Mouse (Mus musculus) liver, postnatal 0 days (tissue): ENCODE measurements around the gene Vmp1. TPM values are rescaled to one million over a fixed set of nuclear protein-coding genes. Genes with fewer than 3 reads are reported as not detected.

Experiments
- ATAC-seq: fragments of 200-750 bp; cut with Nextera tagmentation; 2 replicates; pipeline ENCODE4 v1.8.0; 2017; ENCODE audit warnings: mild to moderate bottlenecking, moderate library complexity
- DNase-seq: peaks from one replicate; pipeline ENCODE4 v3.0.0-alpha.2; 2016
- H3K27ac ChIP-seq: fragments of 300-500 bp; sonication (generic); 2 replicates; pipeline ENCODE4 v1.5.1; 2014; ENCODE audit warnings: antibody characterized with exemption, moderate library complexity, mild to moderate bottlenecking, low read depth
- H3K27me3 ChIP-seq: fragments of 300-500 bp; sonication (generic); 2 replicates; pipeline ENCODE4 v1.6.1; 2014; ENCODE audit warnings: low read length, control low read depth, mixed read lengths; ENCODE audit not compliant: insufficient read depth
- H3K36me3 ChIP-seq: fragments of 300-500 bp; sonication (generic); replicated peaks from 2 replicates; pipeline ENCODE4 v1.6.1; 2014; ENCODE audit warnings: mild to moderate bottlenecking, control low read depth, low read length, moderate library complexity, mixed read lengths; ENCODE audit not compliant: insufficient read depth
- H3K4me1 ChIP-seq: fragments of 300-500 bp; sonication (generic); 2 replicates; pipeline ENCODE4 v1.6.1; 2014; ENCODE audit warnings: antibody characterized with exemption, mild to moderate bottlenecking, control low read depth; ENCODE audit not compliant: insufficient read depth
- H3K4me2 ChIP-seq: fragments of 300-500 bp; sonication (generic); 2 replicates; pipeline ENCODE4 v1.6.1; 2014; ENCODE audit warnings: low read depth, mild to moderate bottlenecking, low read length, moderate library complexity, mixed read lengths
- H3K4me3 ChIP-seq: fragments of 300-500 bp; sonication (generic); 2 replicates; pipeline ENCODE4 v1.5.1; 2014; ENCODE audit warnings: low read depth, low read length
- H3K9ac ChIP-seq: fragments of 300-500 bp; sonication (generic); replicated peaks from 2 replicates; pipeline ENCODE4 v1.6.1; 2014; ENCODE audit warnings: mild to moderate bottlenecking, moderate library complexity
- H3K9me3 ChIP-seq: fragments of 300-500 bp; sonication (generic); 2 replicates; pipeline ENCODE4 v1.6.1; 2016; ENCODE audit warnings: mild to moderate bottlenecking, control low read depth, low read length, mixed read lengths
- CTCF ChIP-seq: sonication (generic); IDR thresholded peaks from 2 replicates; pipeline ENCODE4 v1.5.1; 2016; ENCODE audit warnings: antibody characterized with exemption, low read depth
- EP300 ChIP-seq: IDR thresholded peaks from 2 replicates; pipeline ENCODE4 v1.6.1; 2016; ENCODE audit warnings: antibody characterized with exemption, low read depth, mild to moderate bottlenecking
- WGBS: fragments of 180-500 bp; shearing (Covaris S2); extraction: QIAGEN DNeasy Blood & Tissue Kit; methylation state at CpG from one replicate; pipeline ENCODE4 v1.1.7; 2014; ENCODE audit not compliant: insufficient replicate concordance; 5-methylcytosine and 5-hydroxymethylcytosine counted together
- polyA plus RNA-seq: library from polyadenylated mRNA; unstranded; fragments of >200 nt; fragmentation: Nextera tagmentation; extraction: Ambion mirVana; gene quantifications from 2 replicates; pipeline ENCODE4 v1.2.1, GENCODE M21; 2015

Gene Vmp1
- polyA plus RNA-seq, 1 experiment from 2014 or later, result 125 TPM

DNA sequence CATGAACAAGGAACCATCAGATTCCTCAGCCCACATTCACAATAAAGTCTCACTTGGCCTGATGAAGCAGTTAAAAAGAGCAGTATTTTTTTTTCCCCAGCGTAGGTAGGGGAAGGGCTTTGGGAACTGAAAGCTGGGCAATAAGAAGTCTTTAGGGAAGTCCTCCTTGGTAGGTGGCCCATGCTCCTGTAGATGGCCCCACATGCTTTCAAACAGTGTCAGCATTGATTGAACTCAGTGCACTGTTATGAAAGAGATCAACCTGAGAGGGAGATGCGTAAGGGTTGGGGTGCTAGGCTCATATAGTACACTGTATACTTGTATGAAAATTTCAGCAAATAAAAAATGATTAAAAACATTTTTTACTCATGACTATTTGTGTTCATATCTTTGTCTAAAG is 8.3 kb upstream of the Vmp1 start:
- H3K9me3 ChIP-seq, result no peaks in the 10 kb centered on the region
- no peak overlapping the region for H3K27ac ChIP-seq
- no peak overlapping the region for H3K4me3 ChIP-seq
- H3K36me3 ChIP-seq, result peaks cover 67% of the 10 kb centered on the region
- WGBS, result 75% methylated on average over 2 of the region's 2 CpGs
- H3K27me3 ChIP-seq, result no peaks in the 10 kb centered on the region
- no peaks in the 10 kb centered on the region for H3K4me1 ChIP-seq
- no peak overlapping the region for H3K4me2 ChIP-seq
- peak; percentile 35; the same call in 1 of the 2 replicates for ATAC-seq
- TF ChIP-seq CTCF, result peak; percentile 24
- TF ChIP-seq EP300, result no peak
- no peak for DNase-seq
- no peak overlapping the region for H3K9ac ChIP-seq

DNA sequence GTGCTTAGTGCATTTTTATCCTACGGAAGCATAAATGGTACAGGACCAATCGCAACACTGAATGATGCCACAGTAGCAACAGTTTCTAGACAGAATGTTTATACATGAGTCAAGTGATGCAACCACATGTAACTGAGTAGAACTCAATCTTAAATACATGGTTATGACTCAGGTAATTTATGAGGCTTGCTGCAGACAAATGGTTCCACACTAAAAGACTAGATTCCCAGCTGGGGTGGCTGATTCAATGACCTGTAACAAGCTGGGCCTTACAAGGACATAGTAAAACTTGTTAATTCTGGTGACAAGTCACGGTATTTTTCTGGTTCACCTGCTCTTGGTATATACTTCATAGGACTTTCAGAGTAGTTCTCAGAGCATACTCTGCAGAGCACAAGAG is 7.8 kb upstream of the Vmp1 start:
- H3K27me3 ChIP-seq, result no peaks in the 10 kb centered on the region
- H3K27ac ChIP-seq, result no peak overlapping the region
- no peak for TF ChIP-seq EP300
- TF ChIP-seq CTCF, result no peak
- no peak overlapping the region for H3K4me3 ChIP-seq
- H3K4me2 ChIP-seq, result no peak overlapping the region
- no peak for ATAC-seq
- no peak overlapping the region for H3K9ac ChIP-seq
- H3K36me3 ChIP-seq, result peaks cover 63% of the 10 kb centered on the region
- DNase-seq, result no peak
- H3K9me3 ChIP-seq, result no peaks in the 10 kb centered on the region
- 89% methylated on average over 3 of the region's 3 CpGs for WGBS
- H3K4me1 ChIP-seq, result no peaks in the 10 kb centered on the region

DNA sequence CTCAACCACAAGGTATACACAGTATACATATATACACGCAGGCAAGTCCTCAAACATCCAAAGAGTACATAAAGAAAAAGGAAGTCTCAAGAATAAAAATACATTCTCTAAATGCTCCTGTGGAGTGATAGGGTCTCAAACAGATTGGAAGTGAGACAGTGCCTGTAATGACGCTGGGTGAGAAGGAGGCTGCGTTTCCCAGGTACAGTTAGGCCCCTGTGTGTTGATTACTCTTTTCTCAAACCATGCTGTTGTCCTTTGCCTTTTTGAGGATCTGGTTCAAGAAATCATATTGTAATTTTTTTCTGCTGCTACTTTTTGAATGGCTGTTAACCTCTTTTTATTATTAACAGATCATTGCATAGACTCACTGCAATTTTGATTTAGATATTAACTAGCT is 6.7 kb upstream of the Vmp1 start:
- Histone ChIP-seq H3K4me1 (peaks cover 1% of the 10 kb centered on the region; the same call in 1 of the 2 replicates), H3K4me2 (no peak overlapping the region), H3K36me3 (peaks cover 59% of the 10 kb centered on the region), H3K9me3 (no peaks in the 10 kb centered on the region), H3K27me3 (no peaks in the 10 kb centered on the region), H3K27ac (no peak overlapping the region), H3K4me3 (no peak overlapping the region), H3K9ac (no peak overlapping the region)
- no peak for TF ChIP-seq EP300
- TF ChIP-seq CTCF, result no peak
- ATAC-seq, result no peak
- 86% methylated on average over 3 of the region's 3 CpGs for WGBS
- no peak for DNase-seq

DNA sequence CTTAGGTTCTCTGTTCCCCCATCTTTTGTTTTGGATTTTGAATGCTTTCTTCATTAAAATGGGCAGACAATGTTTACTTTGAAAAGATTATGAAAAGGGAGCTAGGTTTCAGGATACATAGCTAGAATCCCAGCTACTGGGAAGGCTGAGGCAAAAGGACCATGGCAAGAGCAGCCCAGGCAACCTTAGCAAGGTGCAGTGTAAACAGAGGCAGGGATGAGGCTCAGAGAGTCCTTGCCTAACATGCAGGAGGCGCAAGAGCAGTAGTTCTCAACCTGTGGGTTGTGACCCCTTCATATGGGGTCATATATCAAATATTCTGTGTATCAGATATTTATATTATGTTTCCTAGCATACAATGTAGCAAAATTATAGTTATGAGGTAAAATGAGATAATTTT is 1.7 kb upstream of the Vmp1 start:
- no peak overlapping the region; the same call in 1 of the 2 replicates for H3K9ac ChIP-seq
- H3K36me3 ChIP-seq, result peaks cover 12% of the 10 kb centered on the region; the same call in 1 of the 2 replicates
- H3K9me3 ChIP-seq, result no peaks in the 10 kb centered on the region
- H3K4me1 ChIP-seq, result peaks cover 26% of the 10 kb centered on the region
- no peak overlapping the region for H3K27ac ChIP-seq
- H3K4me2 ChIP-seq, result peak overlapping the region; percentile 92
- TF ChIP-seq EP300 (no peak), CTCF (no peak)
- H3K4me3 ChIP-seq, result peak overlapping the region; percentile 94; the same call in 1 of the 2 replicates
- no peaks in the 10 kb centered on the region for H3K27me3 ChIP-seq
- WGBS, result 91% methylated on average over 1 of the region's 1 CpGs
- DNase-seq (no peak), ATAC-seq (no peak)

DNA sequence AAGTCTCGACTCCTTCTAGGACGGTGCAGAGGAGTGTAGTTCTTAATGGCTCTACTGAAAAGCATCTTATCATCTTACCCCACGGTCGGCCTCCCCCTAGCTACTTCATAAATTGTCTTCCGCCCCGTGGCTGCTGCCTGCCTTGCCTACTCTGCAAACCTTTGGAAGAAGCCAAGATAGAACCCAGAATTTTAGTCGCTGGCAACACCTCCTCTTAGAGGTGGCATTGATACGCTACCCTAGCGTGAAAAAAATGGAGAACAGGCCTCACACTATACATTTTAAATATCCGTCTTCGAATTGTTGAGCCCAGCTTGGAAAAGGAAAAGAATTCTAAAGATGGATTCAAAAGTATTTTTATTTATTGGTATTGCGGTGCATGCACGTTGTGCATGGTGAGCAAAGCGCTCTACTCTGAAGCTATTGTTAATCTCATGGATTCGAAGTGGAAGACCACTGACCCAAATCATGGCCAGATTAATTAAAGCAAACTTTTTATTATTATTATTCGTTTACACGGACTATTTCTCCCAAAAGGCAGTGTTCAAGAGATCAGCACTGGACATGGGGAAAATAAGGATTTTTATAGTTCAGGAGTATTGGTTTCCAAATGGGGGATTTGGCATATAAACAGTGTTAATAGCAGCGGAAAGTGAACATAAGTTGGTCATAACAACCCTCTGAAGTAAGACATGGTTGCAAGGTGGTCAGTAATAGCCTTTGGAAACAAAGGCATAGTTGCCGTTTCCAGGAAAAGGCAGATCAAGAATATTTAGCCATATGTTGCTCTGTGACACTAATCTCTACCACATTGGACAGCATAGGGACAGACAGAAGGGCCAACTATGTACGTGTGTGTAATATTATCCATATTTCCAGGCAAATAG is 733 bp upstream of the Vmp1 start:
- Histone ChIP-seq H3K27me3 (no peaks in the 10 kb centered on the region), H3K4me2 (peak overlapping the region; percentile 92), H3K4me3 (peak overlapping the region; percentile 94), H3K4me1 (peaks cover 26% of the 10 kb centered on the region), H3K27ac (peak overlapping the region; percentile 98), H3K9me3 (no peaks in the 10 kb centered on the region), H3K36me3 (peaks cover 4% of the 10 kb centered on the region; the same call in 1 of the 2 replicates), H3K9ac (peak overlapping the region; percentile 96)
- no peak for TF ChIP-seq CTCF
- 4% methylated on average over 20 of the region's 20 CpGs for WGBS
- ATAC-seq, result peak; percentile 20
- DNase-seq, result no peak

DNA sequence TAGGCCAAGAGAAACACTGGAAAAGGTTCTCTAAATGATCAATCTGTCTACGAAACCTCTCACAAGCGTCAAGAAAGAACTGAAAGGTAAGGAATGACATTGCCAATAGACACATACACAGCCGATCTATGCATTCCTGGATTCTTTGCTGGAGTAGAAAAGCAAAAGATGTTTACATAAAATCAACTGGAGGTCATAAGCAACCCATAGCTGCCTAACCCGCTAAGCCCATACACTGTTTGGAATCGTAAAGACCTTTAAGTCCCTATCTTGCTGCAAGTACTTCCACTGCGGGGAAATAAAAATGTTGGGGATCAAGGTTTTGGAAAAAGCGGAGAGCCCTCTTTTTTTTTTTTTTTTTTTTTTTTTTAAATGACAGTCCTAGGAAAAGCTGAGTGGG is 775 bp downstream of the Vmp1 start:
- peak overlapping the region; percentile 96 for H3K9ac ChIP-seq
- H3K4me1 ChIP-seq, result peaks cover 30% of the 10 kb centered on the region
- peak overlapping the region; percentile 92 for H3K4me2 ChIP-seq
- no peaks in the 10 kb centered on the region for H3K9me3 ChIP-seq
- H3K27me3 ChIP-seq, result no peaks in the 10 kb centered on the region
- H3K36me3 ChIP-seq, result no peaks in the 10 kb centered on the region
- DNase-seq (no peak), ATAC-seq (no peak)
- TF ChIP-seq EP300, result no peak
- TF ChIP-seq CTCF, result no peak
- peak overlapping the region; percentile 94 for H3K4me3 ChIP-seq
- WGBS, result 31% methylated on average over 7 of the region's 7 CpGs
- peak overlapping the region; percentile 98 for H3K27ac ChIP-seq
